Mouse (Mus musculus) cerebellum, adult 11-12 months (tissue): Measurements from ENCODE around the gene Raver1.
"Not testable (repeated sequence)": the region's sequence is repeated elsewhere in the genome, so short reads cannot be mapped to it uniquely, and the experiment has no call there.

Experiments
- DNase-seq: peaks from one replicate; pipeline ENCODE4 v3.0.0; 2022

The Raver1 gene

GRCm38 (mm10) chr9:21104814-21105213 lies 13.0 kb upstream of the Raver1 start:
- DNase-seq = no peak

GRCm38 (mm10) chr9:21102076-21102475 lies 10.3 kb upstream of the Raver1 start:
- no peak for DNase-seq

- no peak for DNase-seq
These were observed 8.8 kb upstream of the Raver1 start for GRCm38 (mm10) chr9:21100447-21101161.

GRCm38 (mm10) chr9:21097793-21098192 lies 6.0 kb upstream of the Raver1 start:
- DNase-seq = no peak

GRCm38 (mm10) chr9:21095958-21096357 lies 4.2 kb upstream of the Raver1 start:
- no peak for DNase-seq

- peak; percentile 33 for DNase-seq
These were observed 1.6 kb upstream of the Raver1 start for GRCm38 (mm10) chr9:21093423-21093822.

GRCm38 (mm10) chr9:21090972-21091706 lies 669 bp downstream of the Raver1 start:
- peak; percentile 49 for DNase-seq

GRCm38 (mm10) chr9:21090537-21090936 lies 1.3 kb downstream of the Raver1 start:
- peak; percentile 46 for DNase-seq

- no peak for DNase-seq
These were observed 8.5 kb downstream of the Raver1 start for GRCm38 (mm10) chr9:21083324-21083723.

- DNase-seq = no peak
These were observed 10.7 kb downstream of the Raver1 start for GRCm38 (mm10) chr9:21081127-21081526.

- DNase-seq = no peak
These were observed 16.2 kb downstream of the Raver1 start for GRCm38 (mm10) chr9:21075625-21076024.

GRCm38 (mm10) chr9:21074173-21074572 lies 17.6 kb downstream of the Raver1 start:
- DNase-seq = no peak

- DNase-seq = peak; percentile 89
These were observed 18.6 kb downstream of the Raver1 start, which contains the start of the genes Gm49373 and Fdx1l for GRCm38 (mm10) chr9:21073044-21073840. Gene Gm49373 (minus strand): TSS chr9:21073096. Gene Fdx1l (minus strand): TSS chr9:21073614.

GRCm38 (mm10) chr9:21072641-21073040 lies 19.2 kb downstream of the Raver1 start:
- DNase-seq = no peak

GRCm38 (mm10) chr9:21067006-21067684 lies 24.7 kb downstream of the Raver1 start, which contains the start of gene Zglp1:
Gene Zglp1 (minus strand): TSS chr9:21067093.
- DNase-seq = no peak

GRCm38 (mm10) chr9:21062928-21063327 lies 28.9 kb downstream of the Raver1 start:
- DNase-seq = no peak

GRCm38 (mm10) chr9:21051578-21051977 lies 40.2 kb downstream of the Raver1 start:
- DNase-seq = no peak

GRCm38 (mm10) chr9:21045235-21045634 lies 46.6 kb downstream of the Raver1 start:
- DNase-seq = no peak

- DNase-seq = not testable (repeated sequence)
These were observed 47.0 kb downstream of the Raver1 start for GRCm38 (mm10) chr9:21044785-21045184.

GRCm38 (mm10) chr9:21043563-21043962 lies 48.2 kb downstream of the Raver1 start:
- DNase-seq = no peak

GRCm38 (mm10) chr9:21041308-21041707 lies 50.5 kb downstream of the Raver1 start:
- no peak for DNase-seq

GRCm38 (mm10) chr9:21039779-21040178 lies 52.0 kb downstream of the Raver1 start:
- DNase-seq = no peak

- DNase-seq = no peak
These were observed 54.3 kb downstream of the Raver1 start for GRCm38 (mm10) chr9:21037481-21037891.
